Mouse (Mus musculus) liver, embryonic 14.5 days (tissue): Measurements from ENCODE around the gene Nup50. TPM values are rescaled to one million over a fixed set of nuclear protein-coding genes. Genes with fewer than 3 reads are reported as not detected.

Source experiments
- ATAC-seq: fragments of 200-750 bp; cut with Nextera tagmentation; 2 replicates; pipeline ENCODE4 v1.8.0; 2017; ENCODE audit warnings: moderate number of reproducible peaks, mild to moderate bottlenecking, moderate library complexity; ENCODE audit not compliant: insufficient read depth
- DNase-seq, 3 experiments: peaks; one replicate each; pipeline ENCODE4 v3.0.0-alpha.2; 2012 to 2013; ENCODE audit warnings: low read depth in 3 of 3, low spot score in 3 of 3
- H3K27ac ChIP-seq: fragments of 300-500 bp; sonication (generic); 2 replicates; pipeline ENCODE4 v1.5.1; 2014; ENCODE audit warnings: moderate library complexity, mild to moderate bottlenecking, control low read depth, inconsistent platforms
- H3K27me3 ChIP-seq: fragments of 300-500 bp; sonication (generic); 2 replicates; pipeline ENCODE4 v1.6.1; 2014; ENCODE audit warnings: mild to moderate bottlenecking, low read length, moderate library complexity; ENCODE audit not compliant: control insufficient read depth, insufficient read depth
- H3K36me3 ChIP-seq: fragments of 300-500 bp; sonication (generic); replicated peaks from 2 replicates; pipeline ENCODE4 v1.6.1; 2014; ENCODE audit warnings: low read depth; ENCODE audit not compliant: control insufficient read depth, insufficient read depth
- H3K4me1 ChIP-seq, 2 experiments: fragments of 200-500 bp in 1 of 2; fragments of 300-500 bp in 1 of 2; sonication (generic) in 1 of 2; replicated peaks; 2 replicates each; pipeline ENCODE4 v1.6.1; 2012 to 2014; ENCODE audit warnings: antibody characterized with exemption in 1 of 2, inconsistent platforms in 1 of 2, low read length in 1 of 2; ENCODE audit not compliant: control insufficient read depth in 2 of 2, insufficient read depth in 2 of 2
- H3K4me2 ChIP-seq: fragments of 300-500 bp; sonication (generic); 2 replicates; pipeline ENCODE4 v1.6.1; 2014; ENCODE audit warnings: low read depth, mild to moderate bottlenecking, control low read depth, moderate library complexity
- H3K4me3 ChIP-seq, 2 experiments: fragments of 200-500 bp in 1 of 2; fragments of 300-500 bp in 1 of 2; sonication (generic) in 1 of 2; 2 replicates each; pipeline ENCODE4 v1.5.1; 2012 to 2014; ENCODE audit warnings: low read depth in 2 of 2, low read length in 2 of 2, mild to moderate bottlenecking in 2 of 2, control low read depth in 1 of 2, inconsistent platforms in 1 of 2, moderate library complexity in 1 of 2; ENCODE audit not compliant: insufficient read depth in 1 of 2
- H3K9ac ChIP-seq: fragments of 300-500 bp; sonication (generic); replicated peaks from 2 replicates; pipeline ENCODE4 v1.6.1; 2014; ENCODE audit warnings: mild to moderate bottlenecking, control low read depth, moderate library complexity
- H3K9me3 ChIP-seq: fragments of 300-500 bp; sonication (generic); 2 replicates; pipeline ENCODE4 v1.6.1; 2016; ENCODE audit warnings: low read length, mixed read lengths; ENCODE audit not compliant: control insufficient read depth
- CTCF ChIP-seq: IDR thresholded peaks from 2 replicates; pipeline ENCODE4 v1.5.1; 2016; ENCODE audit warnings: antibody characterized with exemption, low read depth, control low read depth
- EP300 ChIP-seq: IDR thresholded peaks from 2 replicates; pipeline ENCODE4 v1.6.1; 2016; ENCODE audit warnings: antibody characterized with exemption, low read depth
- WGBS: fragments of 180-500 bp; shearing (Covaris S2); extraction: QIAGEN DNeasy Blood & Tissue Kit; methylation state at CpG from one replicate; pipeline ENCODE4 v1.1.7; 2014; ENCODE audit not compliant: insufficient replicate concordance; 5-methylcytosine and 5-hydroxymethylcytosine counted together
- polyA plus RNA-seq, 2 experiments: library from polyadenylated mRNA; depleted of rRNA in 1 of 2; stranded (reverse) in 1 of 2; unstranded in 1 of 2; fragments of >200 nt; fragmentation: Nextera tagmentation in 1 of 2; extraction: Ambion mirVana in 1 of 2; gene quantifications; 2 replicates each; pipeline versions ENCODE4 v1.2.1 to v1.2.3; 2012 to 2014

Gene Nup50
- polyA plus RNA-seq, 2 experiments, result 11.8 to 22.7 TPM

DNA sequence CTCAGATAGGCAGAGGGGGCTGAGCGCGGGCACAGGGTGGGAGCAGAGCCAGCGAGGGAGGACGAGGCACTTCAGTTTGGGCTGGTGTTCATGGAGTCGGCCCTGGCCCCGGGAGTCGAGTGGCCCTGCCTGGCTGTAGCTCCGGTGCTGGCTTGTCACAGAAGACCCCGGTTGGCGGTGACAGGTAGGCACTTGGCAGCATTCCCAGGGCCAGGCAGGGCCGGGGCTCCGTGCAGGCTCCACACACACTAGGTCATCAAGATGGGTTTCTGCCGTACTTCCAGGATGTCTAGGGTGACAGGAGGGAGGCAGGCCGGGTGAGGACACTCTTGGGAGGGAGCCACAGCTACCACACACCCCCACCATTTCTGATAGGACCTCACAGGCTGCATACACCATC lies 25.8 kb downstream of the Nup50 start:
- DNase-seq (no peak), ATAC-seq (no peak)
- Histone ChIP-seq H3K36me3 (no peaks in the 10 kb centered on the region), H3K4me2 (no peak overlapping the region), H3K4me1 (no peaks in the 10 kb centered on the region), H3K27me3 (no peaks in the 10 kb centered on the region), H3K4me3 (no peak overlapping the region), H3K27ac (no peak overlapping the region), H3K9ac (no peak overlapping the region), H3K9me3 (no peaks in the 10 kb centered on the region)
- TF ChIP-seq EP300, result no peak
- no peak for TF ChIP-seq CTCF
- WGBS, result 80% methylated on average over 14 of the region's 14 CpGs

DNA sequence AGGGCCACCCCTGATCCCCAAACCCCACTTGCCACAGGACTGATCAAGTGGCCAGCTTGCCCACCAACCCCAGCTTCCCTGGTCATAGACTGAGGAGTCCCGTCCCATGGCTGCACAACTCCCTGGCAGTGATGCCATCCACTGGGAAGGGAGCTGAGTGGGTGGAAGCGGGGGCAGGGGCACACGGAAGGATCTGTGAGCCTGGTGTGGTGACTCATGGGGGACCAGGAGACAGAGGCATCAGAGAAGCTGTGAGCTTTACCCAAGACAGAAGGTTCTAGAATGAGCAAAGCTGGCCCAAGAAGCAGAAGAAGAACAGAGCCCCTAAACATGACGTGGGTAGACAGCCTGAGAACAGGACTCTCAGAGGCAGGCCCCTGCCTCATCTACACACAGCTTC lies 26.8 kb downstream of the Nup50 start:
- DNase-seq (no peak), ATAC-seq (no peak)
- no peak overlapping the region for H3K9ac ChIP-seq
- no peak overlapping the region for H3K4me2 ChIP-seq
- H3K4me1 ChIP-seq, result no peaks in the 10 kb centered on the region
- no peaks in the 10 kb centered on the region for H3K27me3 ChIP-seq
- H3K4me3 ChIP-seq, result no peak overlapping the region
- H3K27ac ChIP-seq, result no peak overlapping the region
- H3K9me3 ChIP-seq, result no peaks in the 10 kb centered on the region
- 65% methylated on average over 4 of the region's 4 CpGs for WGBS
- no peaks in the 10 kb centered on the region for H3K36me3 ChIP-seq
- TF ChIP-seq EP300 (no peak), CTCF (no peak)

DNA sequence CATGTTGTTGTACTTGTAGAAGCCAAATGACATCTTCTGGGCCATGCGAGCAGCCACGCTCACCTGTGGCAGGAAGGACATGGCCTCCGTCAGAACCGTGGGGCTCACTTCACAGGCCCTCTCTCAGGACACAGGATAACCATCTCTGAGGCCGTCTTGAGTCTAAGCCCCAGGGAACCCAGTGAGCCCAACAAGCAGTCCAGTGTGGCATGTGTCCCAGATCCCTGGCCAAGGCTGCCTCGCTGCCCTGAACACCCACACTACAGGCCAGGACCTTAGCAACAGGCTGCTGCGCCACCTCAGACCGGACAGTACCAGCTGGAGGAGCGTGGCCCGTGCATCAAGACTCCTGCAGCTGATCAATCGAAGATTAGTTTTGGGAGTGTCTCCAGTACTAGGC lies 30.0 kb downstream of the Nup50 start:
- Histone ChIP-seq H3K9ac (no peak overlapping the region), H3K27me3 (no peaks in the 10 kb centered on the region), H3K4me1 (no peaks in the 10 kb centered on the region), H3K4me3 (no peak overlapping the region), H3K27ac (no peak overlapping the region), H3K9me3 (no peaks in the 10 kb centered on the region), H3K36me3 (no peaks in the 10 kb centered on the region), H3K4me2 (no peak overlapping the region)
- no peak for DNase-seq
- no peak for TF ChIP-seq EP300
- TF ChIP-seq CTCF, result no peak
- 78% methylated on average over 11 of the region's 11 CpGs for WGBS
- ATAC-seq, result no peak

DNA sequence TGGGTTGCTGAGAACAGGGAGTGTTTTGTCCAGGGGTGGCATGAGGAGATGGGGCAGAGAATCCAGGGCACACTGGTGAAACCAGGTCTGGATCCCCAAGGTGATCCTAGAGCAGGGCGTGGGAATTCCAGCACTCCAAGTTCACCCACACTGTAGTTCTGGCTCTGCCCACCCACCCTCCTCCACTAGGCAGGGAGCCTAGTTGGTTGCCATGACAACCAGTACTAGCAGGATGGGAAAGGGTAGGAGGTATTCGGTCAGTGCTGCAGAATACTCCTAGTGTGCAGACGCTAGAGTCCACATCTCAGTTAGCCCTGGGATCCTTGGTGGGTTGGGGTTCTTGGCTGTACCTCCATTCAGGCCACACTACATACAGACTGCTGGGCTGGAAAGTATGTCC lies 34.6 kb downstream of the Nup50 start:
- DNase-seq, result no peak
- Histone ChIP-seq H3K9me3 (no peaks in the 10 kb centered on the region), H3K9ac (no peak overlapping the region), H3K4me2 (no peak overlapping the region), H3K4me3 (no peak overlapping the region), H3K36me3 (no peaks in the 10 kb centered on the region), H3K4me1 (no peaks in the 10 kb centered on the region), H3K27me3 (no peaks in the 10 kb centered on the region), H3K27ac (no peak overlapping the region)
- no peak for ATAC-seq
- 55% methylated on average over 3 of the region's 3 CpGs for WGBS
- TF ChIP-seq EP300 (no peak), CTCF (no peak)

DNA sequence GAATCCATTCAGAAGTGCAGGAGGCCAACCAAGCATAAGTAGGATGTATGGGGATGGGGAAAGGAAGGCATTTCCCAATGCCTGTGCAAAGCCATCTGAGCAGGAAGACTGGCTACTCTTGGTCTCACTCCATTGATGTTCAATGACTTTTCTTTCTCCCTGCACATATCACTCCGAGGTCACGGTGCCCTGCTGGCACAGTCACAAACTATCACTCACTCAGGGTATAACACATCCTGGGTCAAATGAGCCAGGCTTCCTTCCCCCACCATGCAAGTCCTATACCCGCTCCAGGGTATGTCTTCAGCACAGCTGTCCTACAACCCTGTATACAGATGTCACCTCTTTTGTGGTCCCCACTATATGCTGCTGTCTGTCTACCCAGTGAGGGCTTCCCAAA lies 35.1 kb downstream of the Nup50 start:
- H3K27ac ChIP-seq, result no peak overlapping the region
- H3K36me3 ChIP-seq, result no peaks in the 10 kb centered on the region
- TF ChIP-seq CTCF, result no peak
- TF ChIP-seq EP300, result no peak
- no peak for ATAC-seq
- no peak overlapping the region for H3K9ac ChIP-seq
- no peak overlapping the region for H3K4me3 ChIP-seq
- H3K9me3 ChIP-seq, result no peaks in the 10 kb centered on the region
- H3K4me1 ChIP-seq, result no peaks in the 10 kb centered on the region
- DNase-seq, result no peak
- 58% methylated on average over 3 of the region's 3 CpGs for WGBS
- H3K27me3 ChIP-seq, result no peaks in the 10 kb centered on the region
- H3K4me2 ChIP-seq, result no peak overlapping the region

DNA sequence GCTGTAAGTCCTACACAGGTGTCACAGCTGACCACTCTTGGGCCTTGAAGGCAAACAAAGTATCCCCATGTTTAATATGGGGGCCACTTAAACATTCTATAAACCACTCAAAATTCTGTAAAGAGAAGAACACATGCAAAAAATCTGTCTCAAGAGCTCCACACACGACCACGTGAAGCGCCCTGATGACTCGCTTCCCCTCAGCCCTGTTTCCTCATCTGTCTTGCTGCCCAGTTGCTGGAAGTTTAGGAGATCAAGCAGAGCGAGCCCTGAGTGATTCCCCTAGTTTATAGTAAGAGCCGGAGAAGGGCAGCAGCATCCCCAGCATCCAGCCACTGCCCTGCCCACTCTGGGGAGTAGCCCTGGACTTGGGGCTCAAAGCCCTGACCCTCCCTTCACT lies 36.7 kb downstream of the Nup50 start:
- ATAC-seq, result no peak
- Histone ChIP-seq H3K4me3 (no peak overlapping the region), H3K9me3 (no peaks in the 10 kb centered on the region), H3K9ac (no peak overlapping the region), H3K4me2 (no peak overlapping the region), H3K27ac (no peak overlapping the region), H3K36me3 (no peaks in the 10 kb centered on the region), H3K27me3 (no peaks in the 10 kb centered on the region), H3K4me1 (no peaks in the 10 kb centered on the region)
- no peak for TF ChIP-seq CTCF
- no peak for TF ChIP-seq EP300
- DNase-seq, result no peak
- 65% methylated on average over 6 of the region's 6 CpGs for WGBS
